Mouse (Mus musculus) CH12.LX (cell line): ENCODE results near the gene S100a10. TPM values are rescaled to one million over a fixed set of nuclear protein-coding genes. Genes with fewer than 3 reads are reported as not detected.

ENCODE experiments used
- DNase-seq: peaks from one replicate; pipeline ENCODE4 v3.0.0-alpha.2; 2013; ENCODE audit errors: extremely low read depth
- H3K27ac ChIP-seq: 2 replicates; pipeline ENCODE4 v1.5.1; 2012; ENCODE audit warnings: low read depth, mild to moderate bottlenecking, control low read depth, moderate library complexity; ENCODE audit not compliant: insufficient read depth
- H3K27me3 ChIP-seq: replicated peaks from 2 replicates; pipeline ENCODE3; 2012; ENCODE audit warnings: inconsistent platforms
- H3K36me3 ChIP-seq, 2 experiments: replicated peaks in 1 of 2; 2 replicates each; pipeline versions ENCODE3 to v1.6.1; 2012; ENCODE audit warnings: inconsistent platforms in 1 of 2, low read length in 1 of 2, mild to moderate bottlenecking in 1 of 2, mixed read lengths in 1 of 2, moderate library complexity in 1 of 2; ENCODE audit not compliant: control insufficient read depth in 1 of 2, insufficient read depth in 1 of 2
- H3K4me1 ChIP-seq, 2 experiments: 2 replicates each; pipeline ENCODE4 v1.6.1; 2012; ENCODE audit warnings: inconsistent platforms in 1 of 2, moderate library complexity in 1 of 2; ENCODE audit not compliant: insufficient read depth in 2 of 2, control insufficient read depth in 1 of 2
- H3K4me2 ChIP-seq: 2 replicates; pipeline ENCODE4 v1.6.1; 2012; ENCODE audit warnings: low read depth, mild to moderate bottlenecking, control low read depth; ENCODE audit not compliant: poor library complexity, insufficient read depth, severe bottlenecking
- H3K4me3 ChIP-seq, 3 experiments: fragments of 150-350 bp in 1 of 3; sonication (generic) in 1 of 3; replicated peaks in 1 of 3; 2 replicates each; pipeline versions ENCODE3 to v1.5.1; 2011 to 2012; ENCODE audit warnings: low read depth in 2 of 3, low read length in 2 of 3, mild to moderate bottlenecking in 2 of 3, moderate library complexity in 2 of 3, control low read depth in 1 of 3, improper control_type of control experiment in 1 of 3, inconsistent platforms in 1 of 3, mixed read lengths in 1 of 3; ENCODE audit not compliant: poor library complexity in 1 of 3
- H3K79me2 ChIP-seq: replicated peaks from 2 replicates; pipeline ENCODE4 v1.6.1; 2012; ENCODE audit warnings: mild to moderate bottlenecking, moderate library complexity; ENCODE audit not compliant: control insufficient read depth, poor library complexity, insufficient read depth, severe bottlenecking; ENCODE audit errors: extremely low read depth
- H3K9ac ChIP-seq: 2 replicates; pipeline ENCODE4 v1.6.1; 2012; ENCODE audit warnings: low read depth, mild to moderate bottlenecking, control low read depth, moderate library complexity; ENCODE audit not compliant: insufficient read depth
- H3K9me3 ChIP-seq: replicated peaks from 2 replicates; pipeline ENCODE3; 2012; ENCODE audit warnings: low read length, inconsistent platforms, mixed read lengths
- ELF1 ChIP-seq: IDR thresholded peaks from 2 replicates; pipeline ENCODE4 v1.6.1; 2014; ENCODE audit warnings: low read depth, mild to moderate bottlenecking, inconsistent platforms, low read length, improper control_type of control experiment
- EP300 ChIP-seq: IDR thresholded peaks from 2 replicates; pipeline ENCODE4 v1.6.1; 2011; ENCODE audit warnings: low read length, improper control_type of control experiment
- GABPA ChIP-seq: IDR thresholded peaks from 2 replicates; pipeline ENCODE4 v1.6.1; 2012; ENCODE audit warnings: low read depth, low read length, improper control_type of control experiment, inconsistent platforms; ENCODE audit not compliant: insufficient replicate concordance
- HCFC1 ChIP-seq: IDR thresholded peaks from 2 replicates; pipeline ENCODE4 v1.6.1; 2012; ENCODE audit warnings: low read depth, mild to moderate bottlenecking, inconsistent platforms, low read length, improper control_type of control experiment
- IRF4 ChIP-seq: IDR thresholded peaks from 2 replicates; pipeline ENCODE4 v1.6.1; 2014; ENCODE audit warnings: low read depth, mild to moderate bottlenecking, inconsistent platforms, low read length, improper control_type of control experiment
- JUND ChIP-seq: conservative IDR thresholded peaks from 2 replicates; pipeline ENCODE4 v1.6.1; 2011; ENCODE audit warnings: low read depth, low read length, improper control_type of control experiment
- KAT2A ChIP-seq: IDR thresholded peaks from 2 replicates; pipeline ENCODE4 v1.6.1; 2012; ENCODE audit warnings: low read length, improper control_type of control experiment, inconsistent platforms; ENCODE audit not compliant: insufficient replicate concordance
- MEF2A ChIP-seq: IDR thresholded peaks from 2 replicates; pipeline ENCODE4 v1.6.1; 2014; ENCODE audit warnings: low read depth, mild to moderate bottlenecking, inconsistent platforms, low read length, improper control_type of control experiment, borderline replicate concordance
- POLR2A ChIP-seq: IDR thresholded peaks from 2 replicates; pipeline ENCODE4 v1.6.1; 2011; ENCODE audit warnings: low read depth, mild to moderate bottlenecking, improper control_type of control experiment, low read length
- POLR2AphosphoS2 ChIP-seq: IDR thresholded peaks from 2 replicates; pipeline ENCODE4 v1.6.1; 2011; ENCODE audit warnings: low read depth, low read length, improper control_type of control experiment
- RAD21 ChIP-seq: IDR thresholded peaks from 2 replicates; pipeline ENCODE4 v1.6.1; 2011; ENCODE audit warnings: low read depth, mild to moderate bottlenecking, low read length, improper control_type of control experiment, moderate library complexity
- SIN3A ChIP-seq: IDR thresholded peaks from 2 replicates; pipeline ENCODE4 v1.6.1; 2012; ENCODE audit warnings: low read length, improper control_type of control experiment, inconsistent platforms
- SMC3 ChIP-seq: IDR thresholded peaks from 2 replicates; pipeline ENCODE4 v1.6.1; 2011; ENCODE audit warnings: low read depth, low read length, improper control_type of control experiment
- UBTF ChIP-seq: IDR thresholded peaks from 2 replicates; pipeline ENCODE4 v1.6.1; 2012; ENCODE audit warnings: low read depth, mild to moderate bottlenecking, inconsistent platforms, low read length, improper control_type of control experiment, moderate library complexity
- USF1 ChIP-seq: IDR thresholded peaks from 2 replicates; pipeline ENCODE4 v1.6.1; 2014; ENCODE audit warnings: low read depth, mild to moderate bottlenecking, inconsistent platforms, low read length, improper control_type of control experiment
- ZKSCAN1 ChIP-seq: IDR thresholded peaks from 2 replicates; pipeline ENCODE4 v1.6.1; 2012; ENCODE audit warnings: low read depth, inconsistent platforms, low read length, improper control_type of control experiment, borderline replicate concordance
- ZNF384 ChIP-seq: IDR thresholded peaks from 2 replicates; pipeline ENCODE4 v1.6.1; 2012; ENCODE audit warnings: low read depth, low read length, improper control_type of control experiment, inconsistent platforms
- dilution Hi-C: fragments of 300-500 bp; cut with MboI; formaldehyde crosslinking; loops from 2 replicates; pipeline ENCODE4 v1.14.3; 2020; ENCODE audit warnings: low sequenced_read_pairs; ENCODE audit not compliant: extremely low pct_unique_long_range_greater_than_20kb, extremely low pct_ligation_motif_present
- in situ Hi-C: fragments of 300-500 bp; cut with MboI; formaldehyde crosslinking; loops from 3 replicates; pipeline ENCODE4 v1.14.3; 2019; ENCODE audit warnings: low sequenced_read_pairs, low pct_ligation_motif_present, low pct_unique_long_range_greater_than_20kb, mixed read lengths
- polyA plus RNA-seq: library from polyadenylated mRNA; unstranded; fragments of >175 nt; gene quantifications from 2 replicates; pipeline ENCODE4 v1.2.1, GENCODE M21; 2012; ENCODE audit warnings: low read depth; ENCODE audit not compliant: insufficient read length
- total RNA-seq, 2 experiments: library from RNA; depleted of rRNA; stranded (reverse); fragments of 300-350 nt in 1 of 2; fragments of >200 nt in 1 of 2; gene quantifications; 2 replicates each; pipeline ENCODE4 v1.2.3; 2012 to 2014

Gene S100a10
- total and polyA plus RNA-seq, 3 experiments: 213 to 429 (median 352) TPM

DNA sequence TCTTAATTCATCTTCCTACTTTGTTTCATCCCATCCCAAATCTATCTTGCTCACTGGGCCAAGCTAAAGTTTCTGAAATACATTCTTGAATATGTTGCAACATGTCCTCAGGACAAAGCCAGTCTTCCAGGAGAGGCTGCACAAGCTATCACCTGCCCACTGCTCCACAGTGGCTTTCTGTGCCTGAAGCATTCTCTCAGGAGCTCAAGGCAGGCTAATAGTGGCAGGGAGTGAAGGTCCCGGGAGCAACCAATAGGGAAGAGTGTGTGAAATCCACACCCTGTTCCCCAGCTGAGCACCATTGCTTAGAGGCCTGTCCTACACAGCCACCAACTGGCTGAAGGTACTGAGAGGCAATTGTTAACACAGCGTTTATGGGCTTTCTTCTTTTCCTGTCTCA is 26.1 kb downstream of the S100a10 start:
- Histone ChIP-seq H3K4me3 (no peak overlapping the region), H3K4me1 (peaks cover 10 to 29% of the 10 kb centered on the region in 2 experiments; a peak in 3 of 4 replicates), H3K36me3 (no peaks in the 10 kb centered on the region), H3K27me3 (no peaks in the 10 kb centered on the region), H3K4me2 (no peak overlapping the region), H3K79me2 (no peaks in the 10 kb centered on the region), H3K27ac (no peak overlapping the region), H3K9me3 (no peaks in the 10 kb centered on the region), H3K9ac (no peak overlapping the region)
- dilution Hi-C loops: no loop called here
- DNase-seq: no peak
- TF ChIP-seq POLR2AphosphoS2: no peak
- no peak for TF ChIP-seq SIN3A
- TF ChIP-seq KAT2A: no peak
- TF ChIP-seq UBTF: no peak
- TF ChIP-seq EP300: no peak
- no peak for TF ChIP-seq USF1
- TF ChIP-seq SMC3: no peak
- no peak for TF ChIP-seq IRF4
- TF ChIP-seq JUND: no peak
- TF ChIP-seq HCFC1: no peak
- TF ChIP-seq POLR2A: no peak
- no peak for TF ChIP-seq RAD21
- no peak for TF ChIP-seq ZKSCAN1
- in situ Hi-C loops: no loop called here

DNA sequence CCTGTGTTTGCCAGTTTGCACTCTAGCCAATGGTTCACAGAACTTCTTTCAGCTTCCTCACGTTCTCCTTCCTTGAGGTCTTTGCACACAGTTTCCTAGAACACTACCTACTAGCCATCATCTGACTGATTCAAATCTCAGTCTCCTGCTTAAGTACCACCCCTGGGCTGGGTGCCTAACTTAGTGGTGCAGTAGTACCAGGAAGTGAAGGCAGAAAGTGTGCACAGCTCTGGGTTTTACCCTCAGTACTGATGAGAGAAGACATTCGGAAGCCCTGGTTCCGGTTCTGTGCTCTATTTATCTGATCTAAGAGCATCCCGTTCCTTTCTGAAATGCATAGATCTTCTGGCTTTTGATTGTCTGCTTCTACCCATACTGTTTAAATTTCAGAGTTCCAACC is 26.8 kb downstream of the S100a10 start:
- dilution Hi-C loops (no loop called here), in situ Hi-C loops (no loop called here)
- H3K9me3 ChIP-seq: no peaks in the 10 kb centered on the region
- H3K79me2 ChIP-seq: no peaks in the 10 kb centered on the region
- H3K9ac ChIP-seq: peak overlapping the region; percentile 24; the same call in 1 of the 2 replicates
- H3K27me3 ChIP-seq: no peaks in the 10 kb centered on the region
- H3K4me1 ChIP-seq: peaks cover 10 to 29% of the 10 kb centered on the region in 2 experiments; a peak in 3 of 4 replicates
- no peak overlapping the region for H3K4me3 ChIP-seq
- peak; percentile 38 for DNase-seq
- no peaks in the 10 kb centered on the region for H3K36me3 ChIP-seq
- peak; percentile 75 for TF ChIP-seq ELF1
- no peak for TF ChIP-seq GABPA
- no peak for TF ChIP-seq MEF2A
- TF ChIP-seq SIN3A: no peak
- no peak for TF ChIP-seq ZNF384
- no peak overlapping the region for H3K27ac ChIP-seq
- H3K4me2 ChIP-seq: no peak overlapping the region; the same call in 1 of the 2 replicates
